Mouse (Mus musculus) heart, embryonic 13.5 days (tissue): ENCODE results near the gene Bscl2. TPM values are rescaled to one million over a fixed set of nuclear protein-coding genes. Genes with fewer than 3 reads are reported as not detected.

Experiments
- ATAC-seq: fragments of 200-750 bp; cut with Nextera tagmentation; 2 replicates; pipeline ENCODE4 v1.8.0; 2017; ENCODE audit warnings: moderate TSS enrichment; ENCODE audit not compliant: insufficient number of reproducible peaks, low FRiP score, low TSS enrichment; ENCODE audit errors: extremely low read depth
- H3K27ac ChIP-seq: fragments of 300-500 bp; sonication (generic); replicated peaks from 2 replicates; pipeline ENCODE4 v1.5.1; 2015; ENCODE audit warnings: moderate library complexity, mild to moderate bottlenecking, inconsistent platforms
- H3K27me3 ChIP-seq: fragments of 300-500 bp; sonication (generic); replicated peaks from 2 replicates; pipeline ENCODE4 v1.6.1; 2015; ENCODE audit warnings: mild to moderate bottlenecking, inconsistent platforms
- H3K36me3 ChIP-seq: fragments of 300-500 bp; sonication (generic); 2 replicates; pipeline ENCODE4 v1.6.1; 2015; ENCODE audit warnings: mild to moderate bottlenecking, inconsistent platforms
- H3K4me1 ChIP-seq: fragments of 300-500 bp; sonication (generic); 2 replicates; pipeline ENCODE4 v1.6.1; 2015; ENCODE audit warnings: inconsistent platforms
- H3K4me2 ChIP-seq: fragments of 300-500 bp; sonication (generic); 2 replicates; pipeline ENCODE4 v1.6.1; 2015; ENCODE audit warnings: inconsistent platforms, mild to moderate bottlenecking, moderate library complexity
- H3K4me3 ChIP-seq: fragments of 300-500 bp; sonication (generic); 2 replicates; pipeline ENCODE4 v1.5.1; 2015; ENCODE audit warnings: moderate library complexity, mild to moderate bottlenecking, inconsistent platforms
- H3K9ac ChIP-seq: fragments of 300-500 bp; sonication (generic); 2 replicates; pipeline ENCODE4 v1.6.1; 2015; ENCODE audit warnings: inconsistent platforms, mild to moderate bottlenecking, moderate library complexity
- H3K9me3 ChIP-seq: fragments of 300-500 bp; sonication (generic); 2 replicates; pipeline ENCODE4 v1.6.1; 2016; ENCODE audit warnings: inconsistent platforms
- WGBS: fragments of 180-500 bp; shearing (Covaris S2); methylation state at CpG from one replicate; pipeline ENCODE4 v1.1.7; 2015; ENCODE audit warnings: mixed read lengths; 5-methylcytosine and 5-hydroxymethylcytosine counted together
- polyA plus RNA-seq: library from polyadenylated mRNA; unstranded; fragments of >200 nt; fragmentation: Nextera tagmentation; extraction: Ambion mirVana; gene quantifications from 2 replicates; pipeline ENCODE4 v1.2.1, GENCODE M21; 2015

The Bscl2 gene
- 44.6 and 45.3 TPM in 2 replicates for polyA plus RNA-seq

GRCm38 (mm10) chr19:8837251-8837791 is at the start of gene Bscl2:
Gene Bscl2 (plus strand): TSS chr19:8837467.
- Histone ChIP-seq H3K27me3 (no peaks in the 10 kb centered on the region), H3K4me3 (peak within 1 kb of the TSS; percentile 62), H3K9me3 (no peaks in the 10 kb centered on the region), H3K4me2 (peak within 1 kb of the TSS; percentile 87), H3K4me1 (peaks cover 34% of the 10 kb centered on the region), H3K9ac (peak within 1 kb of the TSS; percentile 85), H3K36me3 (peaks cover 42% of the 10 kb centered on the region), H3K27ac (peak within 1 kb of the TSS; percentile 95)
- WGBS = under 1% methylated on average over 38 of the region's 38 CpGs
- ATAC-seq = peak; percentile 43; the same call in 1 of the 2 replicates

GRCm38 (mm10) chr19:8788521-8788920 is 48.7 kb upstream of the Bscl2 start:
- Histone ChIP-seq H3K9me3 (no peaks in the 10 kb centered on the region), H3K4me2 (no peak overlapping the region), H3K4me3 (no peak overlapping the region), H3K27me3 (no peaks in the 10 kb centered on the region), H3K27ac (no peak overlapping the region), H3K9ac (no peak overlapping the region), H3K4me1 (peaks cover 13% of the 10 kb centered on the region), H3K36me3 (peaks cover 33% of the 10 kb centered on the region)
- ATAC-seq = no peak
- 30% methylated on average over 3 of the region's 3 CpGs for WGBS

DNA sequence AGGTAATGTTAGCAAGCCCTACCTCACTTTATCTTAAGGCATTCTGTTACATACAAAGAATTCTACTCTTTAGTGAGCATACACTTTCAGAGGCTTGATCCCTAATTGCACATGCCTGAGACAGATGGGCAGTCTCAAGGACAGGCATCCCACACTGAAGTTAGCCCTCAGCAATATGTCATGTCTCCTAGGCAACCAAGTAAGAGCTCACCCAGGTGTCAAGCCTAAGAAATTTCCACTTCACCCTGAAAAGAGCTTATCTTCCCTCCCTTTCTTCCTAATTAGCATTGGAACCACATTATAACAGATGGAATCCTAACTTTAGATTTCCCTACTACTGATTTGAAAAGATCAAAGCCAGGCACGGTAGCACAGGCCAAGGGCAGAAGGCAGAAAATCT is 48.1 kb upstream of the Bscl2 start:
- Histone ChIP-seq H3K36me3 (peaks cover 34% of the 10 kb centered on the region), H3K27ac (no peak overlapping the region), H3K4me1 (peaks cover 13% of the 10 kb centered on the region), H3K4me2 (no peak overlapping the region), H3K9ac (no peak overlapping the region), H3K9me3 (no peaks in the 10 kb centered on the region), H3K4me3 (no peak overlapping the region), H3K27me3 (no peaks in the 10 kb centered on the region)
- 74% methylated on average over 1 of the region's 1 CpGs for whole genome bisulfite sequencing
- no peak for ATAC-seq

- H3K9ac ChIP-seq = no peak overlapping the region
- WGBS = 74% methylated on average over 7 of the region's 7 CpGs
- no peak overlapping the region for H3K4me2 ChIP-seq
- no peak overlapping the region for H3K27ac ChIP-seq
- H3K9me3 ChIP-seq = no peaks in the 10 kb centered on the region
- no peak overlapping the region for H3K4me3 ChIP-seq
- ATAC-seq = no peak
- H3K27me3 ChIP-seq = no peaks in the 10 kb centered on the region
- H3K4me1 ChIP-seq = peaks cover 8% of the 10 kb centered on the region
- peaks cover 41% of the 10 kb centered on the region for H3K36me3 ChIP-seq
These were observed 47.1 kb upstream of the Bscl2 start for GRCm38 (mm10) chr19:8790171-8790570.

DNA sequence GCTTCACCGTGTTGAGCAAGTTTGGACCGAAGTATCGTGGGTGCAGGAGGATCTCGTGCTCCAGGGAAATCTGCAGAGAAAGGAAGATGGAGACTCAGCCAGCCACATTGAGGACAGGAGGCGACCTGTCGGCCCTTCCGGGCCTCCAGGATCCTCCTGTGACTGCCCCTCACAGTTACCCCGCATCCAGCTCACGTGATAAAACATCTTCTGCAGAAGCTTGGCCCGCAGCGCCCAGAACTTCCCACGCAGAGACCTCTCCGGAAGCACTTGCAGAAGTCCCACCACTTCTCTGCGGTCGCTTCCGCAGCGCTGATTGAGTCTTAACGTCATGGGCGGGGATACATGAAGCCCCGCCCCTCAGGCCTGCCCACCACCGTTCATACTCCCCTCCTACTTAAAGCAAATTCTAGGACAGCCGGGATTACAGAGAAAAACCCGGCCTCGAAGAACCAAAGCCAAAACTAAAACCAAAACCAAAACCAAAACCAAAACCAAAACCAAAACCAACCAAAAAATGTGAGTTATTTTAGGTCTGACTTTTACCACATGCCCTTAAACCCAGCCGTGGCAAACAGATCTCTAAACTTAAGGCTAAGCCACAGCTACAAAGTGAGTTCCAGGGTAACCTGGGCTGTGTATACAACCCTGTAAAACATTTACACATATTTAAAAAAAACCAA is 38.9 kb upstream of the Bscl2 start, which contains the start of gene Polr2g:
Polr2g (minus strand) TSS at position 314 of the 683 bp plus-strand sequence.
- WGBS = 1% methylated on average over 25 of the region's 25 CpGs
- Histone ChIP-seq H3K4me2 (peak within 1 kb of the TSS; percentile 96), H3K9me3 (no peaks in the 10 kb centered on the region), H3K36me3 (peaks cover 32% of the 10 kb centered on the region), H3K4me3 (peak within 1 kb of the TSS; percentile 93), H3K27ac (peak within 1 kb of the TSS; percentile 80), H3K9ac (peak within 1 kb of the TSS; percentile 94), H3K4me1 (peaks cover 22% of the 10 kb centered on the region), H3K27me3 (no peaks in the 10 kb centered on the region)
- peak; percentile 69; the same call in 1 of the 2 replicates for ATAC-seq

- Histone ChIP-seq H3K4me3 (peak overlapping the region; percentile 93; the same call in 1 of the 2 replicates), H3K9ac (peak overlapping the region; percentile 94; the same call in 1 of the 2 replicates), H3K4me2 (peak overlapping the region; percentile 96), H3K27ac (no peak overlapping the region), H3K27me3 (no peaks in the 10 kb centered on the region), H3K9me3 (no peaks in the 10 kb centered on the region), H3K4me1 (peaks cover 22% of the 10 kb centered on the region), H3K36me3 (peaks cover 28% of the 10 kb centered on the region)
- ATAC-seq = no peak
These were observed 38.3 kb upstream of the Bscl2 start for GRCm38 (mm10) chr19:8798947-8799315.

GRCm38 (mm10) chr19:8802130-8802821 is 35.0 kb upstream of the Bscl2 start, which contains the start of gene Zbtb3:
Gene Zbtb3 (plus strand): TSS chr19:8802555.
- peak within 1 kb of the TSS; percentile 84 for H3K4me2 ChIP-seq
- peak; percentile 97 for ATAC-seq
- no peaks in the 10 kb centered on the region for H3K9me3 ChIP-seq
- peak within 1 kb of the TSS; percentile 84 for H3K9ac ChIP-seq
- H3K36me3 ChIP-seq = peaks cover 34% of the 10 kb centered on the region
- peak within 1 kb of the TSS; percentile 90 for H3K27ac ChIP-seq
- peaks cover 19% of the 10 kb centered on the region for H3K4me1 ChIP-seq
- under 1% methylated on average over 30 of the region's 30 CpGs for WGBS
- no peaks in the 10 kb centered on the region for H3K27me3 ChIP-seq
- peak within 1 kb of the TSS; percentile 76 for H3K4me3 ChIP-seq

- H3K4me3 ChIP-seq = peak overlapping the region; percentile 76
- no peaks in the 10 kb centered on the region for H3K27me3 ChIP-seq
- peaks cover 13% of the 10 kb centered on the region for H3K4me1 ChIP-seq
- peak overlapping the region; percentile 90; the same call in 1 of the 2 replicates for H3K27ac ChIP-seq
- peak overlapping the region; percentile 84; the same call in 1 of the 2 replicates for H3K9ac ChIP-seq
- no peaks in the 10 kb centered on the region for H3K9me3 ChIP-seq
- ATAC-seq = no peak
- H3K4me2 ChIP-seq = peak overlapping the region; percentile 84
- WGBS = 84% methylated on average over 9 of the region's 9 CpGs
- H3K36me3 ChIP-seq = peaks cover 43% of the 10 kb centered on the region
These were observed 34.0 kb upstream of the Bscl2 start for GRCm38 (mm10) chr19:8803204-8803780.

- Histone ChIP-seq H3K9ac (no peak overlapping the region), H3K4me2 (no peak overlapping the region), H3K27me3 (no peaks in the 10 kb centered on the region), H3K36me3 (peaks cover 49% of the 10 kb centered on the region), H3K27ac (no peak overlapping the region), H3K4me1 (peaks cover 13% of the 10 kb centered on the region), H3K4me3 (no peak overlapping the region), H3K9me3 (no peaks in the 10 kb centered on the region)
- WGBS = 83% methylated on average over 11 of the region's 11 CpGs
- no peak for ATAC-seq
These were observed 33.2 kb upstream of the Bscl2 start for GRCm38 (mm10) chr19:8803879-8804660.

- H3K9me3 ChIP-seq = no peaks in the 10 kb centered on the region
- H3K4me2 ChIP-seq = no peak overlapping the region
- H3K36me3 ChIP-seq = peaks cover 70% of the 10 kb centered on the region
- no peak overlapping the region for H3K4me3 ChIP-seq
- no peak for ATAC-seq
- no peak overlapping the region for H3K27ac ChIP-seq
- no peaks in the 10 kb centered on the region for H3K27me3 ChIP-seq
- H3K4me1 ChIP-seq = peaks cover 9% of the 10 kb centered on the region
- H3K9ac ChIP-seq = no peak overlapping the region
- 90% methylated on average over 5 of the region's 5 CpGs for whole genome bisulfite sequencing
These were observed 30.5 kb upstream of the Bscl2 start for GRCm38 (mm10) chr19:8806810-8807209.
